Mouse (Mus musculus): ENCODE measurements at regions not wholly inside any gene's neighbourhood (a gene's known extent, or its start where the extent isn't known, plus 50 kb on each side); places are given as distances from the start of the nearest gene placed in this dataset.

- Histone ChIP-seq H3K4me3 (no peak overlapping the region), H3K27ac (no peak overlapping the region), H3K9me3 (no peaks in the 10 kb centered on the region), H3K9ac (no peak overlapping the region), H3K36me3 (no peaks in the 10 kb centered on the region), H3K4me2 (no peak overlapping the region), H3K4me1 (no peaks in the 10 kb centered on the region), H3K27me3 (no peaks in the 10 kb centered on the region)
- no peak for ATAC-seq (ENCODE audit: insufficient number of reproducible peaks, insufficient read depth, low FRiP score, low TSS enrichment, low read depth)
- WGBS = 23% methylated on average over 1 of the region's 1 CpGs
Measured at GRCm38 (mm10) chr5:54258087-54258733, 259.9 kb downstream of the Stim2 start.

- H3K9me3 ChIP-seq = no peaks in the 10 kb centered on the region
- no peak overlapping the region for H3K4me3 ChIP-seq
- H3K27ac ChIP-seq = no peak overlapping the region
- peak overlapping the region; percentile 7; the same call in 1 of the 2 replicates for H3K4me2 ChIP-seq
- no peaks in the 10 kb centered on the region for H3K27me3 ChIP-seq
- ATAC-seq (ENCODE audit: insufficient number of reproducible peaks, insufficient read depth, low FRiP score, low TSS enrichment, low read depth) = no peak
- H3K9ac ChIP-seq = no peak overlapping the region
- WGBS = 23% methylated on average over 9 of the region's 9 CpGs
- no peaks in the 10 kb centered on the region for H3K36me3 ChIP-seq
- no peaks in the 10 kb centered on the region for H3K4me1 ChIP-seq
Measured at GRCm38 (mm10) chr5:54264867-54265434, 266.7 kb downstream of the Stim2 start.

- 58% methylated on average over 10 of the region's 10 CpGs for WGBS
- Histone ChIP-seq H3K4me1 (no peaks in the 10 kb centered on the region), H3K9ac (no peak overlapping the region), H3K36me3 (no peaks in the 10 kb centered on the region), H3K27me3 (no peaks in the 10 kb centered on the region), H3K9me3 (no peaks in the 10 kb centered on the region), H3K27ac (no peak overlapping the region), H3K4me2 (no peak overlapping the region), H3K4me3 (no peak overlapping the region)
- no peak for ATAC-seq (ENCODE audit: insufficient number of reproducible peaks, insufficient read depth, low FRiP score, low TSS enrichment, low read depth)
Measured at GRCm38 (mm10) chr5:54267905-54268590, 269.7 kb downstream of the Stim2 start.

- Histone ChIP-seq H3K9ac (no peak overlapping the region), H3K9me3 (no peaks in the 10 kb centered on the region), H3K36me3 (no peaks in the 10 kb centered on the region), H3K27ac (no peak overlapping the region), H3K27me3 (no peaks in the 10 kb centered on the region), H3K4me1 (0 out of 2 replicates have a peak, but pooled peaks cover 7% of the 10 kb centered on the region), H3K4me3 (no peak overlapping the region), H3K4me2 (no peak overlapping the region)
- 66% methylated on average over 8 of the region's 8 CpGs for WGBS
- ATAC-seq (ENCODE audit: insufficient number of reproducible peaks, insufficient read depth, low FRiP score, low TSS enrichment, low read depth) = no peak
Measured at GRCm38 (mm10) chr5:54279357-54279756, 281.1 kb downstream of the Stim2 start.

- H3K36me3 ChIP-seq = no peaks in the 10 kb centered on the region
- 40% methylated on average over 4 of the region's 4 CpGs for WGBS
- no peaks in the 10 kb centered on the region for H3K27me3 ChIP-seq
- no peak overlapping the region for H3K4me3 ChIP-seq
- H3K4me2 ChIP-seq = no peak overlapping the region
- ATAC-seq (ENCODE audit: insufficient number of reproducible peaks, insufficient read depth, low FRiP score, low TSS enrichment, low read depth) = no peak
- no peaks in the 10 kb centered on the region for H3K9me3 ChIP-seq
- H3K9ac ChIP-seq = no peak overlapping the region
- no peak overlapping the region for H3K27ac ChIP-seq
- 0 out of 2 replicates have a peak, but pooled peaks cover 7% of the 10 kb centered on the region for H3K4me1 ChIP-seq
Measured at GRCm38 (mm10) chr5:54280670-54281069, 282.4 kb downstream of the Stim2 start.

- WGBS = 14% methylated on average over 4 of the region's 4 CpGs
- Histone ChIP-seq H3K27ac (no peak overlapping the region), H3K9me3 (no peaks in the 10 kb centered on the region), H3K36me3 (no peaks in the 10 kb centered on the region), H3K9ac (no peak overlapping the region), H3K4me1 (0 out of 2 replicates have a peak, but pooled peaks cover 7% of the 10 kb centered on the region), H3K4me2 (no peak overlapping the region), H3K27me3 (no peaks in the 10 kb centered on the region), H3K4me3 (no peak overlapping the region)
- ATAC-seq (ENCODE audit: insufficient number of reproducible peaks, insufficient read depth, low FRiP score, low TSS enrichment, low read depth) = no peak
Measured at GRCm38 (mm10) chr5:54281121-54281520, 282.8 kb downstream of the Stim2 start.

- ATAC-seq (ENCODE audit: insufficient number of reproducible peaks, insufficient read depth, low FRiP score, low TSS enrichment, low read depth) = no peak
- no peak overlapping the region for H3K9ac ChIP-seq
- no peak overlapping the region for H3K4me2 ChIP-seq
- H3K9me3 ChIP-seq = no peaks in the 10 kb centered on the region
- no peaks in the 10 kb centered on the region for H3K4me1 ChIP-seq
- no peak overlapping the region for H3K27ac ChIP-seq
- H3K27me3 ChIP-seq = no peaks in the 10 kb centered on the region
- H3K4me3 ChIP-seq = no peak overlapping the region
- WGBS = 42% methylated on average over 12 of the region's 12 CpGs
- H3K36me3 ChIP-seq = no peaks in the 10 kb centered on the region
Measured at GRCm38 (mm10) chr5:54290372-54291080, 292.2 kb downstream of the Stim2 start.

- H3K36me3 ChIP-seq = no peaks in the 10 kb centered on the region
- 37% methylated on average over 5 of the region's 5 CpGs for WGBS
- no peak overlapping the region for H3K9ac ChIP-seq
- H3K27me3 ChIP-seq = no peaks in the 10 kb centered on the region
- no peak overlapping the region for H3K27ac ChIP-seq
- no peak overlapping the region for H3K4me2 ChIP-seq
- H3K9me3 ChIP-seq = no peaks in the 10 kb centered on the region
- H3K4me1 ChIP-seq = no peaks in the 10 kb centered on the region
- ATAC-seq (ENCODE audit: insufficient number of reproducible peaks, insufficient read depth, low FRiP score, low TSS enrichment, low read depth) = no peak
- H3K4me3 ChIP-seq = no peak overlapping the region
Measured at GRCm38 (mm10) chr5:54291940-54292339, 293.6 kb downstream of the Stim2 start.

GRCm38 (mm10) chr5:54313660-54314279 is 315.5 kb downstream of the Stim2 start:
- Histone ChIP-seq H3K4me1 (no peaks in the 10 kb centered on the region), H3K9ac (no peak overlapping the region), H3K4me2 (no peak overlapping the region), H3K4me3 (no peak overlapping the region), H3K36me3 (no peaks in the 10 kb centered on the region), H3K27ac (no peak overlapping the region), H3K9me3 (no peaks in the 10 kb centered on the region), H3K27me3 (no peaks in the 10 kb centered on the region)
- 78% methylated on average over 8 of the region's 8 CpGs for WGBS
- ATAC-seq (ENCODE audit: insufficient number of reproducible peaks, insufficient read depth, low FRiP score, low TSS enrichment, low read depth) = no peak

GRCm38 (mm10) chr5:54330415-54330814 is 332.1 kb downstream of the Stim2 start:
- Histone ChIP-seq H3K4me3 (no peak overlapping the region), H3K9ac (no peak overlapping the region), H3K9me3 (0 out of 2 replicates have a peak, but pooled peaks cover 4% of the 10 kb centered on the region), H3K4me2 (no peak overlapping the region), H3K36me3 (no peaks in the 10 kb centered on the region), H3K27ac (no peak overlapping the region), H3K4me1 (no peaks in the 10 kb centered on the region), H3K27me3 (no peaks in the 10 kb centered on the region)
- WGBS = 93% methylated on average over 2 of the region's 2 CpGs
- ATAC-seq (ENCODE audit: insufficient number of reproducible peaks, insufficient read depth, low FRiP score, low TSS enrichment, low read depth) = no peak

- Histone ChIP-seq H3K36me3 (no peaks in the 10 kb centered on the region), H3K4me1 (no peaks in the 10 kb centered on the region), H3K9me3 (no peaks in the 10 kb centered on the region), H3K27me3 (no peaks in the 10 kb centered on the region), H3K27ac (no peak overlapping the region), H3K4me3 (no peak overlapping the region), H3K9ac (no peak overlapping the region), H3K4me2 (no peak overlapping the region)
- WGBS = 58% methylated on average over 6 of the region's 6 CpGs
- no peak for ATAC-seq (ENCODE audit: insufficient number of reproducible peaks, insufficient read depth, low FRiP score, low TSS enrichment, low read depth)
Measured at GRCm38 (mm10) chr5:54342976-54343375, 344.7 kb downstream of the Stim2 start.
